Mouse (Mus musculus): ENCODE data around the gene Slc2a4.
"Not testable (repeated sequence)": the region's sequence is repeated elsewhere in the genome, so short reads cannot be mapped to it uniquely, and the experiment has no call there.

Gene Slc2a4

DNA sequence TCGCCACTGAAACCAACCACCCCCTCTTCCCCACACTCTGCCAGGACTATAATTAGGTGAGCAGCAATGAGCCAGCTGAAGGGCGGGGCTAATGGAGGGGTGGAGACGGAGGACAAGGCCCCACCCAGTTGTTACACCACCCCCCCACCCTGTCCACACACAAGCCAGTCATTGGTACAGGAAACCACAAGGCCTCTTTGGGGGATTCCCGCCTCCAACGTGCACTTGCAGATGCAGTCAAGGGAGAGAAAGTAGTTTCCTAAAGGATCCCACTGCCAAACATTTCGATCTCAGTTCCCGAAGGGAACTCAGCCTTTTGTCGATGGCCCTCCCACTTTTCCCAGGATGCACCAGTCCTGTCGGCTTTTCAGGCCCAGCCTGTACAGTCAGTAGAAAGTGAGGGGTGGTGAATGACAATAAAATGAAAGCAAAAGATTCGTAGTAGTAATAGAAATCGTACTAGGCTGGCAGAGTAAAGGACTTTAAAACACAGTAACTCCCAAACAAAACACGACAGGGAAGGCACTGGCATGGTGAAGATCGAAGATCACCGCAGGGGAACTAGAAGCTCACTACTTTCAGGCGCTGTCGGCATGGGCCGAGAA is 28.2 kb downstream of the Slc2a4 start:
- peak; percentile 81 for DNase-seq (ENCODE audit: low spot score)

DNA sequence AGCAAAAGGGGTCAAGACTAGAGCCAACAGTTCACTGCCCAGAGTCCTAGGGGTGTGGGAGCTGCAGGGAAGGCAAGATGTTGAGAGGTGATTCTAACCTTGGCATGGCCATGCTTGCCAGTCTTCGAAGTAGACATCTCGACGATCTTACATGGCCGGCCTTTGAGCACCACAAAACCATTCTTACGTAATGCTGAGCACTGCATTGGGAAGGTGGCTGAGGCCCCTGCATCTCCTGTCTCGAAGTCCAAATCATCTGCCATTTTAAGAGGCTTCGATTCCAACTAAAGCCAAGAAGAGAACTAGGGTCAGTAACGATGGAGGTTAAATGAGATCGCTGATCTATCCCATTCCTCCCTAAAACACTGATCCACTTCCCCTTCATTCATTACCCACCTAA is 28.9 kb downstream of the Slc2a4 start:
- no peak for DNase-seq (ENCODE audit: low spot score)

DNA sequence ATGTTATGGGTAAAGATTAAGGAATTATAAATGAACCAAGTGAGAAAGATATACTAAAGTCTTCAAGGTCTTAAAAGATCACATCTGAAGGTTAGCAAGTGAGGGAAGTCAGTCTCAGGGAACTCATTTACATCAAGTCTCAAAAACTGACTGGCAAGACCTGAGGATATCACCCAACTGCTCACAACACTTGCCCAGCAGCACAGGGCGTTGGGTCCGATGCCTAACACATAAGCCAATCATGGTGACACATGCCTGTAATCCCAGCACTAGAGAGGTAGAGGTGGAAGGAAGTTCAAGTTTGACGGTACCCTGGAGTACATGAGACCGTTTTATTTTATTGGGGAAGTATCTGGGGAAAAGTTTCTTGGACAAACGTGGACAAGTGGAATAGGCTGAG is 29.9 kb downstream of the Slc2a4 start:
- no peak for DNase-seq (ENCODE audit: low spot score)

DNA sequence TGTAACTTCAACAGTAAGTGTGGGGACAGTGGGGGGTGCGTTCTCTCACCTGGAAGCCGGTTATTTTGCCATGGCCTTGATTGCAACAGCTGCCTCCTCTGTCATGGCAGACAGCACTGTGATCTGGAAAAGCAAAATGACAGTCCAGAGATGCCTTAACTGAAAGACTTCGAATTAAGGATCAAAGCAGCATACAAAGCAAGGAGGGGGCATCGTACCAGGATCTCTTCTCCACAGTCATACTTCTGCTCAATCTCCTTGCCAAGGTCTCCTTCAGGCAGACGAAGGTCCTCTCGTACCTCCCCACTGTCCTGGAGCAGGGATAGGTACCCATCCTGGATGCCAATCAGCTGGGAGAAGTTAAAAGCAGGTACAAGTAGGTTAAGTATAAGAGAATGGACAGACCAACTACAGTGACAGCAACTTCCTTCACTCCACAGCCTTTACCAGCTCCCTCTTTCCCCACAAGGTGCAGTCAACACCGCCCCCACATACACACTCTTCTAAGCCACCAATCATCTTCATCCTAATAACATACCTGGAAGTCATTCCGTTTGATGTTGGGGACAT is 30.5 kb downstream of the Slc2a4 start:
- no peak for DNase-seq (ENCODE audit: low spot score)

DNA sequence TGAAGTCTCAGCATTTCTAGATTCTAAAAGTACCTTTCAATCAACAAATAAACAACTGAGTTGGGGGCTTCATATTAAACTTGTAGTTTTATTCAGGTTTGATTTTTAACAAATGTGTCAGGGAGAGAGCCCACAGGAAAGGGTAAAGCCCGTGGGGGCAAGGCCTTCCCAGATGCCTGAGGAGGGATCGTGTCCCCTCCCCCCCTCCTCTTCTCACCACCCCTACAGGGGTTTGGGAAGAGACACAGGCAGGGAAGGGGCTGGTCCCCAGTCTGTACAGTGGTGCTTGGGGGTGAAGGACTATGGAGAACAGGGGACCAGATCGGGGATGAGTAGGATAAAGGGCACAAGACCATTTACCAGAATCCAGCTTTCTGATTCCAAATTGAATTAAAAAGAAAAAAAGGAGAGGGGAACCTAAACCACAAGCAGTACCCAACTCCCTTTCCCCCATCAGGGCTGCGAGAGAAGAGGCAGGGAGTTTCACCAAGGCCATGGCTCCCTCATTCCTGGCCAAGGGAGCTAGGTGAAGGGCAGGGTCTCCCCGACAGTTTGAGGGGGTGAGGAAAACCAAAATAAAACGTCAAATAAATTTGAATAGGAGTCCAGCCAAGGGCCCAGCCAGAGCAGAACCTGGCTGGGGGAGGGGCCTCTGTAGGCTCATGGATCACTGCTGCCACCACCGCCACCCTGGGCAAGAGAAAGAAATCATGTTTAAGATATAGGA is 31.2 kb downstream of the Slc2a4 start:
- DNase-seq (ENCODE audit: low spot score), result not testable (repeated sequence)

DNA sequence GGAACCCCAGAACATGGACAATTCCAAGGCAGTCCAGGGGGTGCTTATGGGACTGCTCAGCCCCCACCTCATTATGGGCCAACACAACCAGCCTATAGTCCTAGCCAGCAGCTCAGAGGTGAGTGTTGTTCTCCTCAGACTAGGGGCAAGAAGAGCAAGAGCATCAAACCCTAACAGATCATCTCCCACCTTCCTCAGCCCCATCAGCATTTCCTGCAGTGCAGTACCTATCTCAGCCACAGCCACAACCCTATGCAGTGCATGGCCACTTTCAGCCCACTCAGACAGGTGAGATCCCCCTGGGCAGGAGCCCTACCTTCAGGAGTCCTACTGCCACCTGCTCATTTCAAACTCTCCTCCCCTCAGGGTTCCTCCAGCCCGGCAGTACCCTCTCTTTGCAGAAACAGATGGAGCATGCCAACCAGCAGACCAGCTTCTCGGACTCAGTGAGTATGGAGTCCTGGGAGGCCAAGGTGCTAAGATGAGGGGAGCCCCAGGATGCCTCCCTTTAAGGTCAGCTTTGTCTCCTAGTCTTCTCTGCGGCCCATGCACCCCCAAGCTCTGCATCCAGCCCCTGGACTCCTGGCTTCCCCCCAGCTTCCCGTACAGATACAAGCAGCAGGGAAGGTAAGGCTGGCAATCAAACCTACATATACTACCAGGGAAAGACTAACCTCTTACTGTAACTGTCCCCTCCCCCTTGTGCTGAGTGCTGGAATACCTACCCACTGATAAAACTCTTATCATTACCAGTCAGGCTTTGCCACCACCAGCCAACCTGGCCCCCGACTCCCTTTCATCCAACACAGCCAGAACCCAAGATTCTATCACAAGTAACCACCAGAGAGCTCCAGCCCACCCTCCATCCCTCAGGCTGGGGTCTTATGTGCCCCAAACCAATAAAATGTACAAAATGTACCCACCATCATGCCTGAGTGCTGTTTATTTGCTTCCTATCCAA is 32.0 kb downstream of the Slc2a4 start:
- DNase-seq (ENCODE audit: low spot score), result no peak

DNA sequence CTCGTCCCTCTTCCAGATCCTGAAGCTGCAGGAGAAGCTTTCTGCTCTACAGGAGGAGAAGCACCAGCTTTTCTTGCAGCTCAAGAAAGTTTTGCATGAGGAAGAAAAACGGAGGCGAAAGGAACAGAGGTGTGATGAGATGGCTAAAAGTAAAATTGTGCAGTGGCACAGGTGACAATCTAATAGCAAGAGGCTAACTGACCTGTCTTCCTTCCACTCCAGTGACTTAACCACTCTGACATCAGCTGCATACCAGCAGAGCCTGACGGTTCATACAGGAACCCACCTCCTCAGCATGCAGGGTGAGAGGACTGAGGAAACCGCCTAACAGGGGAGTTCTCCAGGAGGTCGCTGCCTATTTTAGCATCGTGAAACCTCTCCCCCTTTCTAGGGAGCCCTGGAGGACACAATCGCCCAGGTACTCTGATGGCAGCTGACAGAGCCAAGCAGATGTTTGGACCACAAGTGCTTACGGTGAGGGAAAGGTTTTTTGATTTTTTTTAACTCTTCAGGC is 33.0 kb downstream of the Slc2a4 start:
- no peak for DNase-seq (ENCODE audit: low spot score)

DNA sequence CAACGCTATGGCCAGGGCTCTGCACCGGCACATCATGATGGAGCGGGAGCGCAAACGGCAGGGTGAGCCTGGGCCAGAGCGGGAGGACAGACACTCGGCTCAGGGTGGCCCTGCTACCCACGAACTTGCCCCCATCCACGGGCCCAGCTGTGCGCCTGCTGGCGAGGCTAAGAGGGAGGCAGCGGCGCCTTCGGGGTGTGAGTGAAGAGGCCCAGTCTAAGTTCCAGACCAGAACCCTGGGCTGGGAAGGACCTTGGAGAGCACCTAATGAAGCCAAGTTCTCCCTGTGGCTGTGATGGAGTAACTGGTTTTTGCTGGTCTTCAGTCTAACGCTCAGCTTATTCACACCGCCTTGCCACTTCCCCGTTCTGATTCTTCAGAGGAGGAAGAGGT is 33.6 kb downstream of the Slc2a4 start:
- DNase-seq (ENCODE audit: low spot score), result no peak

DNA sequence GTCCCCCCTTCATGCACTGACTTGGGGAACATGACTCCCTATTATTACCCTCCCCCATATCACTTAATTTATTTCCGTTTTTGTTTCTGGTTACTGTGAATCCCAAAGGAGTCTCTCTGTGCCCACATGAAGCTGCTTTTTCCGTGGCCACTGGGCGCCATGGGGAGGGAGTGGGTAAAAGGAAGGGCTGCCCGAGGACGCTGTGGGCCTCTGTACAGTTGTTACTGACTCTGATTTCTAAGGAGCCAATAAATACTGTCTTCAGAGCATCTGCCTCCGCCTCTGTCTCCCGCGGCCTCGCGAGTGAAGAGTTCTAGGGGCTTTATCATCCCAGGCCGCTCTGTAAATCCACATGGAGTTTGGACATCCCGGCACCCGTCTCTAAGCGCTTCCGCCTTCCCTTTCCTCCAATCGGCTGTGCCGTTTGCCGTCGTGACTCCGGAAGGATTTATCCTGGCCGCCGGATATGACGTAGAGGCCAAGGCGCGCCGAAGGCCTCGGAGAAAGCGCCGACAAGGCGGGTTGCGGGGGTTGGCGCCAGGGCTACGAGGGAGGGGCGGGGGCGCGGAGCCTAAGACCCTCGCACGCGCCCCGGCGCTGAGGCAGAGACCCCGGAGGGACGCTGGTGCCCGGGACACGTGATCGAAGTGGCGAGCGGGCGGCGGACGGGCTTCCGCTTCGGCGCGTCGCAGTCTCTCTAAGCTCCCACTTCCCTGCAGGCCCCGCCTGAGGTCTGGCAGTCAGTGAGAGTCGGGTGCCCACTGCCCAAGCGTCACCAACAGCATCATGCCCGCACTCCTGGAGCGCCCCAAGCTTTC is 34.2 kb downstream of the Slc2a4 start, which contains the start of gene Gps2:
Gene Gps2 (plus strand): TSS at position 335 of the 818 bp plus-strand sequence.
- peak; percentile 92 for DNase-seq (ENCODE audit: low spot score)

DNA sequence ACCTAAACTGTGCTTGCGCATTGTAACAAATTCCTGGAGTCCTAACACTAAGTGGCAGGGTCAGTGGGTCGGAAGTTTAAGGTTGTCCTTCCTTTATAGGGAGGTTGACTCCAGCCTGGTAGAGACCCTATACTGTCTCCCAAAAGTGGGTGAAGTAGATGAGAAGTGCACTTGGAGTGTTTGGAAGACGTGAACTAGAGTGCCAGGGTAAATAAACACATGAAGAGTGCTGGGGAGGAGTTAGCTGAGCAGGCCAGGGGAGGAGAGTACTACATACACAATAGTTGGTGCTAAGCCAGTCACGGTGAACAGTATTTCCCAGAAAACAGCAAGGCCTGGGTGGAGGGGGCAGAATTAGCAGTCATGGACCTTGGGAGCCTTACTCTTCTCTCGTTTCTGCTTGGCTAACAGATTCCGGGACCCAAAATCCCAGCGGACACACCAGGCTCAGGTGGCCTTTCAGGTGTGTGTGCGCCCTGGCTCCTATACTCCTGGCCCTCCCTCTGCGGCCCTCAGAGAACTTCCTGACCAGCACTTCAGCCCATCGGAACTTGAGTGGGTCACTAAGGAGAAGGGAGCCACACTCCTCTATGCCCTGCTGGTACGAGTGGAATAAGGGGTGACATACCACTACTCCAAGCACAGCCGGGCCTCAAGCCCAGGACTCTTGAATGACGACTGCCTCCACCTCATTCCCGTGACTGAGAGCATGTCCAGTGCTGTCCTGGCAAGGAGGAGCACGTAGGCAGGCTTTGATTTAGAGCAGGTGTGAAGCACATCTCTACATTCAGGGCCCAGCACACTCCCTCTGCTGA is 35.1 kb downstream of the Slc2a4 start:
- no peak for DNase-seq (ENCODE audit: low spot score)

DNA sequence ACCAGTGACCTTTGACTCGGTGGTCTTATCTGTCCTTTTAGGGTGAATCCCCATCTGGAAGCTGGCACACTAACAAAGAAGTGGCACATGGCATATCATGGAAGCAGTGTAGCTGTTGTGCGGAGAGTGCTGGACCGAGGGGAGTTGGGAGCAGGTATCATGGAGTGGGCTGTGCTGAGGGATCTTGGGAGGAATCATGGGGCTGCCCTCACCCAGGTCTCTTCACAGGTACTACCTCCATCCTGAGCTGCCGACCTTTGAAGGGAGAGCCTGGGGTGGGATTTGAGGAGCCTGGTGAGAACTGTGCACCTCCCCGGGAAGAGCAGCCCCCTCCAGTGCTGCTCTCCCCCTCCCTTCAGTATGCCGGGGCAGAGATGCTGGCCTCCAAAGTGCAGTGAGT is 36.3 kb downstream of the Slc2a4 start:
- DNase-seq (ENCODE audit: low spot score), result no peak

DNA sequence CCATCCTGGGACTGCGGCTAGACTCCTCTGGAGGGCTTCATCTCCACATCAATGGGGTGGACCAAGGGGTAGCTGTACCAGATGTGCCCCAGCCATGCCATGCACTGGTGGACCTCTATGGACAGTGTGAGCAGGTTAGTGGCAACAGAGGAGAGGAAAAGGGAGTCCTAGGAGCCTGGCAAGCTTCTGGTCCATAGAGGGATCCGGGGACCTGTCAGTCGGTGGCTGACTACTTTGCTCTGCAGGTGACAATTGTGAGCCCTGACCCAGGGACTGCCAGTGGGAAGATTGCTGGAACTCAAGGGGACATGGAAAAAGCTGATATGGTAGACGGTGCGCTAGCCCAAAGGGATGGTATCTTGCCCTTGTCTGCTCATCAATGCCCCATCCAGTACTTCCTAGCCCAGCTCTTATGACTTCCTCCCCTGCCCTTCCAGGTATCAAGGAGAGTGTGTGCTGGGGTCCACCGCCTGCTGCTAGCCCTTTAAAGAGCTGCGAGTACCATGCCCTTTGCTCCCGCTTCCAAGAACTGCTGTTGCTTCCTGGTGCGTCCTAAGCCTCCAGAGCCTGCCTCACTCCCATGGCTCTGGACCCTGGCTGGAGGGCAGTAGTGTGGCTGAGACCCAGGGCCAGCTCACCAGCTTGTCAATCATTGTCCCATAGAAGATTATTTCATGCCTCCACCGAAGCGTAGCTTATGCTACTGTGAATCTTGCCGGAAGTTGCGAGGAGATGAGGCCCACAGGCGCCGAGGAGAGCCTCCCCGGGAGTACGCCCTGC is 37.0 kb downstream of the Slc2a4 start:
- DNase-seq (ENCODE audit: low spot score), result no peak

DNA sequence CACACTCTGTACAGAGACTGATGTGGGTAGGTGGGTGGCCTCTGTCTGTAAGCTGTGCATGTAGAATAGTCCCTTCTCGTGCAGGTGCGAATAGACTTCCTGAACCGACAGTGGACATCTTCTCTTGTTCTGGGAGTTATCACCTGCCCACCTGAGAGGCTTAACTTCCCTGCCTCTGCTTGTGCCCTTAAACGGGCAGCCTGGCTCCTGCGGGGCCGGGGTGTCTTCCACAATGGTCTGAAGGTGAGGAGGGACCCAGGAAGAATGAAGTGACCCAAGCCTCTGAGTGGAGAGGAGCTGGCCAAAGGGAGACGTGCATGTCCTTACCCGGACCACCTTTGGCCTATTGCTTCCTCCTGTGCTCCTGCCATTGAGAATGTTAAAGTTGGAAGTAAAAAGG is 37.8 kb downstream of the Slc2a4 start:
- no peak for DNase-seq (ENCODE audit: low spot score)

DNA sequence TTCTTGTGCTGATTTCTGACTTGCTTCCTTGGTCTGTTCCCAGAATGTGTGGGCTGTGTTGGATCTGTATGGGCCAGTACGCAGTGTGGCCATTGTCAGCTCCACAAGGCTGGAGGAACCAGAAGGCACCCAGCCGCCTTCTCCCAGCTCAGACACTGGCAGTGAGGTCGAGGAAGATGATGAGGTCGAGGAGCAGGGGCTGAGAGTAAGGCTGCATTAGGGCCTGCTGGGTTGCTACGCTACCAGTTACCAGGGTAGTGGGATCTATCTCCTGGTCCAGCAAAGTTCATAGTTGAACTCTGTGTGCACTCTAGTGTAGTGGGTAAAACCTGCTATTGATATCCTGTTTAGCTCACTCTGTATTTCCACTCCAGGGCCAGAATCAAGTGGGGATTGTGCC is 38.8 kb downstream of the Slc2a4 start:
- DNase-seq (ENCODE audit: low spot score), result no peak

DNA sequence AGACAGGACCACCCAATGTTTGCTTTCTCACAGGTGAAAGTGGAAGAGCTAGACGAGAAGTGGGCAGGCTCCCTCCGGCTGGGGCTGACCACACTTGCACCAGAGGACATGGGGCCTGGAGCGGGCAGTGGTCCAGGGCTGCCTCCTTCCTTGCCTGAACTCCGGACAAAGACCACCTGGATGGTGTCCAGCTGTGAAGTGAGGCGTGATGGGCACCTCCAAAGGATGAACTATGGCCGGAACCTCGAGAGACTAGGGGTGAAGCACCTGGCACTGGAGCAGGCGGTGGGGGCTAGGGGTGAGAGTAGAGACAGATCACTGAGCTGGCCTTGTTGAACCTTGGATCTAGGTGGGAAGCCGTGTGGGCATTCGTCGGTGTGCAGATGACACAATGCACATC is 39.3 kb downstream of the Slc2a4 start:
- DNase-seq (ENCODE audit: low spot score), result no peak

DNA sequence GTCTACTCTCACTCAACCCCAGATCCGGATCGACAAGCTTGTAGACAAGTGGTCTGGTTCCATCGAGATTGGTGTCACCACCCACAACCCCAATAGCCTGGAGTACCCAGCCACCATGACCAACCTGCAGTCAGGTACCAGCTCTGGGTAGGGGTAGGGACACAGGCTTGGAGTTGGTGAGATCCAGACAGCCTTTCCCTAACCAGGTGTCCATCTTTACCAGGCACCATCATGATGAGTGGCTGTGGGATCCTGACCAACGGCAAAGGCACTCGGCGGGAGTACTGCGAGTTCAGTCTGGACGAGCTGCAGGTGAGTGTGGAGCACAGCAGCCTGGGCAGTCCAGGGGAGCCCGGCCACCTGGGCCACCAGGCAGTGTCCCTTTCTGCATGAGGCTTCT is 43.7 kb downstream of the Slc2a4 start:
- DNase-seq (ENCODE audit: low spot score), result no peak

DNA sequence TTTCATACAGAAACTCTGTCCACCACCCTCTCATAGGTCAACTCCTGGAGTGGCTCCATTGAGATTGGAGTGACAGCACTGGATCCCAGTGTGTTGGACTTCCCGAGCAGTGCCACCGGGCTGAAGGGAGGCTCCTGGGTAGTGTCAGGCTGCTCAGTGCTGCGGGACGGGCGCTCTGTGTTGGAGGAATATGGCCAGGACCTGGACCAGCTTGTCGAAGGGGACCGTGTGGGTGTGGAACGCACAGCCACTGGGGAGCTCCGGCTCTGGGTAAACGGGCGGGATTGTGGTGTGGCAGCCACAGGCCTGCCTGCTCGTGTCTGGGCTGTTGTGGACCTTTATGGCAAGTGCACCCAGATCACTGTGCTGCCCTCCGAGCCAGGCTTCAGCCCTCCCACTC is 45.0 kb downstream of the Slc2a4 start:
- no peak for DNase-seq (ENCODE audit: low spot score)

DNA sequence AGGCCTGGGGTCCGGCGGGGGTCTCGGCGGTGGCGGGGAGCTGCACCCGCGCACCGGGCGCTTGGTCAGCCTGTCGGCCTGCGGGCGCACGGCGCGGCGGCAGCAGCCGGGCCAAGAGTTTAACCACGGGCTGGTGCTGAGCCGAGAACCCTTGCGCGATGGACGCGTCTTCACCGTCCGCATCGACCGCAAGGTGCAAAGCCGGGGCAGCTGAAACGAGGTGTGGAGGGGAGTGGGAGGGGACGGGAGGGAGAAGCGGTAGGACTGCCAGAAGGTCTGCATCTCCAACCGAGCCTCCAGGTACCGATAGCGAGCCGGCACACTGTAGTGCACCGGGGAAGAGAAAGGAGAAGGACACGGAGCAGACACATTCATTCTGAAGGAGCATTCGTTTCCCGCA is 46.0 kb downstream of the Slc2a4 start:
- peak; percentile 35 for DNase-seq (ENCODE audit: low spot score)

DNA sequence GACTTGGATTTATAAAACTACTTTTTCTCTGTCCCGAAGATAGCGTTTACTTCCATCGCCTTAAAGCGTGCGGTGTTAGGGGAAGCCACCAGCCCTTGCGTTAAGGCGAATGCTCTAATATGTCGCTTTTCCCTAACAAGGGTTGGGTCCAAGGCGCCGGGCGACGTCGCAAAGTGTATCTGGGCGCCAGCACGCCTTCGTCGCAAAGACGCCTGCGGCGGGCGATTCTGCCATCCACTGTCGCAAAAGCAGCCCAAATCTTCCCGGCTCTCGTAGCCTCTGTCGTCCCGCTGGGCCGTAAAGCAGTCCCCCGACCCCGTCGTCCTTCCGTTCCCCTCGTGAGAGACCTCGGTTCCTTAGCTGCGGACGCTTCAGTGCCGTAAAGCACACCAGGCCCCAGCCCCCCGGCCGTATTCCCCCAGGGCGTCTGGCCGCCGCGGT is 46.6 kb downstream of the Slc2a4 start:
- DNase-seq (ENCODE audit: low spot score), result peak; percentile 94

Data from urinary bladder, postnatal 14 days (tissue).